Mouse (Mus musculus) lung, postnatal 0 days (tissue): ENCODE data around the gene Ninj1.

Experiments used
- CTCF ChIP-seq: IDR thresholded peaks from 2 replicates; pipeline ENCODE4 v1.5.1; 2016; ENCODE audit warnings: antibody characterized with exemption, mild to moderate bottlenecking
- EP300 ChIP-seq: IDR thresholded peaks from 2 replicates; pipeline ENCODE4 v1.6.1; 2016; ENCODE audit warnings: antibody characterized with exemption, mild to moderate bottlenecking, control low read depth

DNA sequence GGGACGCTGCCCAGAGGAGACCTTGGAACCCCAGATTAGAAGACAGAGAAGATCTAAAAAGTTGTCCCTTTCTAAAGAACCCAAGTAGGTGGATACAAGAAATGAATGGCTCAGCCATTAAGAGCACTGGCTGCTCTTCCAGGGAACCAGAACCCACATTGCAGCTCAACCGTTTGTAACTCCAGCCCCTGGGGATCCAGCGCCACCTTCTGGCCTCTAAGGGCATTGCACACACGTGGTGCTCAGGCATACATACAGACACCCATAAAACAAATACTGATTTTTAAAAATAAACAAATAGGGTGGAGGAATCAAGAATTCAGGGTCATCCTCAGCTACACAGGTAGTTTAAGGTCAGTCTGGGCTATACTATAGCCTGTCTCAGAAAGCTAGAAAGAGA is 30.6 kb upstream of the Ninj1 start:
- TF ChIP-seq CTCF (peak; percentile 42), EP300 (no peak)
